Mouse (Mus musculus) liver, postnatal 0 days (tissue): ENCODE results near the gene H2-Ob.

ENCODE experiments used
- CTCF ChIP-seq: sonication (generic); IDR thresholded peaks from 2 replicates; pipeline ENCODE4 v1.5.1; 2016; ENCODE audit warnings: antibody characterized with exemption, low read depth
- EP300 ChIP-seq: IDR thresholded peaks from 2 replicates; pipeline ENCODE4 v1.6.1; 2016; ENCODE audit warnings: antibody characterized with exemption, low read depth, mild to moderate bottlenecking

- no peak for TF ChIP-seq CTCF
- TF ChIP-seq EP300, result no peak
Measured at GRCm38 (mm10) chr17:34249361-34249760, 10.7 kb downstream of the H2-Ob start.
